Mouse (Mus musculus) heart, postnatal 36 days (tissue): Measurements from ENCODE around the gene Slc12a5. TPM values are rescaled to one million over a fixed set of nuclear protein-coding genes. Genes with fewer than 3 reads are reported as not detected.

ENCODE experiments used
- DNase-seq, 2 experiments: peaks; one replicate each; pipeline ENCODE4 v3.0.0; 2021 to 2022
- intact Hi-C: fragments of 180-260 bp; cut with DNase I; formaldehyde crosslinking; loops from one replicate; pipeline ENCODE4 v1.15.1; 2025
- total RNA-seq, 2 experiments: library from RNA; stranded (reverse); gene quantifications; 2 replicates each; pipeline ENCODE4 v1.2.3; 2021

The Slc12a5 gene
- total RNA-seq: under 1 TPM; 0.33 to 0.87 TPM

DNA sequence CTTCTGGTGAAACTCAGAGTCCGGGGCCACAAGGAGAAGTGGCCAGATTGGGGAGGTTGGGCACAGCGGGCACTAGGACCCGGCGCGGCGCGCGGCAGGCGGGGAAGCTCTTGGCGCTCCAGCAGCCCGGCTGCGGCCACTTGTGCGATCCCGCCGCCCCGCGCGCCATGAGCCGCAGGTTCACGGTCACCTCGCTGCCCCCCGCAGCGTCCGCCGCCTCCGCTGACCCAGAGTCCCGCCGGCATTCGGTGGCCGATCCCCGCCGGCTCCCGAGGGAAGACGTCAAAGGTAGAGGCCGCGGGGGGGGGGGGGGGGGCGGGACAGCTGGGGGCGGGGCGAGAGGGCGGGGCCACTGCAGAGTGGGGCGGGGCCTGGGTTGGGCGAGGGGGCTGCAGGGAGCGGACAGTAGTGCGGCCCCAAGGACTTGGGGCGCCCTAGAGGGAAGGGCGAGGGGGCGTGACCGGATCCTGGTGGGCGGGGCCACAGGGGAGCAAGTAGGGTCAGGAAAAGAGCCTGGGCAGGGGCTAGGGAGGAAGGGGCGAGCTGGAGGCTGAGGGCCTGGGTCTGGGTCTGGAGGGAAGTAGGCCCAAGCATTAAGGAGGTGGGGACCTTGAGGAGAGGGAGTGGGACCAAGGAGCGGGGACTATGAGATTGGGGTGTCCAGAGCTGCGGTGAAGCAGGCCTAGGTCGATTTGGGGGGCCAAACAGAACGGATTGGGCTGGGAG, at the start of gene Slc12a5:
Slc12a5 (plus strand) TSS at position 87 of the 726 bp plus-strand sequence.
- intact Hi-C loops: loop anchor here (2.0 to 10.0 kb wide), 3 partner anchors 72 to 524 kb away; no protein-coding TSS in a partner anchor
- peak; percentile 27 to 43 for DNase-seq

DNA sequence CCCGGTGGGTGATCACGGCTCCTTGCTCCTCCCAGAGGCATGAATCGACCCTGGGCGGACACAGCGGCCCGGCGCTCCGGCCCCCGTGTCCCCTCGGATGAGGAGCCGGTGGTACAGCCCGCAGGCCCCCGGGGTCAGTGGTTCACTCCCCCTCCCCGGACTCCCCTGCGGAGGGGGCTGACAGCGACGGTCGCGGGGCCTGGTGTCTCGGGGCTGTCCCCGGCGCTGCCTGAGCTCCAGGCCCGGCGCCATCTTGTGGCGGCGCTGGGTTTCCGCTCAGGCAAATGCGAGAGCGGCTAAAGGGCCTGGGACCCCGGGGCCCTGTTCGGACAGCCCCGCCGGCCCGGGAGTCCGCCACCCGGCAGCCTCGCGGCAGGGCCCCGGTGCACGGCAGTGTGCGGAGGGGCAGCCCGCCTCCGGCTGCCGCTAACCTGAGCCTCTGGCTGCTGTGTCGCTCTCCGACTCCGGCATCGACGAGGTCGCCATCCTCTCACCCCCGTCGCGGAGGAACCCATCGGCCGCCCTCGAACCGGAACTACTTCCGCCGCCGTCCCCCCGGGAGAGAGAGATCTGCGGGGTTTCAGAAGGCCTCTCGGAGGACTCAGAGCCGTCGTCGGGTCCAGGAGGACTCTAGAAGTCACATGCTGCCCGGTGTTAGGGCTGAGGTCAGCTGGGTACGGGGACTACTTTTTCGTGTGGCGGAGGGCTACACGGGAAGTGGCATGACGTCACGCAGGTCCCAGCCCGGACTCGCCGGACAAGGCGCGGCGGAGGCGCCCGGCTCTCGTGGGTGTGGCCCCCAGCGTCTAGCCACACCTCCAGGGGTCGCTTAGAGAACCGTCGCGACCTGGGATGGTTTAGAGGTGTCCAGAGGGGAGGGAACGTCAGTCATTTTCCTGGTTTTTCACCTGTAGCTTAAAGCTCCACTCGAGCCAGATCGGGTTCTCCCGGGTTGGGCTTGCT, 49.2 kb upstream of the Slc12a5 start, which contains the start of gene Zfp335:
Zfp335 (minus strand) TSS at position 672 of the 963 bp plus-strand sequence.
- intact Hi-C loops: loop anchor here (1.0 to 5.0 kb wide), 3 partner anchors 32 to 121 kb away; partner anchors contain the start of genes Ctsa, Ncoa5, Neurl2 and Pcif1
- DNase-seq: peak; percentile 89 to 99

DNA sequence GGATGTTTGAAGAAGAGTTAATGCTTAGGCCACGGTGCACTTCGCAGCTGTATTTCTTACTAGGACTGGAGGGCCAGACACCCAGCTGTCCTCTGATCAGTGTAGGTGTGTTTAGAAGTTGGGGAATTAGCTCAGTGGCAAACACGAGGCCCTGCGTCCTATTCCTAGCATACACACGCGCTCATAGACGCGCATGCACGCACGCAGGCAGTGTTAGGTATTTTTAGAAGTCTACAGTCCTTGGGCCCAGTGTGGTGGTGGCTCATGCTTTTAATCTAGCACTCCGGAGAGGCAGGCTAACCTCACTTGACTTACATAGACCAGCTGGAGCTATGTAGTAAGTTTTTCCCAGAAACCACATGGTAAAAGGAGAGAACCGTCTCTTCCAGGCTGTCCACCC, 48.5 kb upstream of the Slc12a5 start:
- no peak for DNase-seq
- intact Hi-C loops: loop anchor here (5.0 kb wide), 1 partner anchor 120 kb away; the partner anchor contains the start of gene Ncoa5

DNA sequence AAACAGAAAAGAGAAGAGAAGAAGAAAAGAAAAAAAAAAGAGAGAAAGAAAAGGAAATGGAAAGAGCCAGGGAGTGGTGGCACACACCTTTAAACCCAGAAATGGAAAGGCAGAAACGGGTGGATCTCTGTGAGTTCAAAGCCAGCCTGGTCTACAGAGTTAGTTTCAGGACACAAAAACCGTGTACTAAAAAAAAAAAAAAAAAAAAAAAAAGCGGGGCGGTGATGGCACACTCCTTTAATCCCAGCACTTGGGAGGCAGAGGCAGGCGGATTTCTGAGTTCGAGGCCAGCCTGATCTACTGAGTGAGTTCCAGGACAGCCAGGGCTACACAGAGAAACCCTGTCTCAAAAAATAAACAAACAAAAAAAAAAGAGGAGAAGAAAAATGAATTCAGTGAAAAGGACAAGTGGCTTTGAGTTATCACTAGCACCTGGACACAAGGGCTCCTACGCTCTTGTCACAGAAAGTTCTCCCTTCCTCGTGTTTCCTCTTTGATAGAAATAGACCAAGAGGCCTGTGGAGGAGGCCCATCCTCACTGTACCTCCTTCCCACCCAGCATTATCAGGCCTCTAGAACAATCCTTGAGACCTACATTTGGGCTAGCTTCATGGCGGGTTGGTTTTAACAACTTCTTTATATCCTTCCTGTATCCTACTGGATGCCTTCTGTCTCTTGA, 47.7 kb upstream of the Slc12a5 start:
- intact Hi-C loops: loop anchor here (5.0 kb wide), 1 partner anchor 119 kb away; the partner anchor contains the start of gene Ncoa5
- DNase-seq: no peak

DNA sequence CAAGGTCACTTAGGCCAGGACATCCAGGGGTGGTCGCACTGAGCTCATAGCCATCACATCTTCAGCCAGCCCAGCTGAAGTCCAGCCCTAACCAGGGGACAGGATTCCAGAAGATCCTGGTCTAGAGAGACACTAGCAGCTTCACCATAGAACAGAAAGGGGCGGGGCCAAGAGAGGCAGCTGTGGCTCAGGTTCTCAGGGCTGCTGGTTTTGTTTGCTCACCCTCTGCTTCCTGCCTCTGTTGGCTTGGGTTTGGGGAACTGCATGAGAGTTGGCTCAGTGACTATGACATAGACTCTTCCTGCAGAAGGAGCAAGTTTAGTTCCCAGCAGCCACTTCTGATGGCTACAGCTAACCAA, 47.2 kb upstream of the Slc12a5 start:
- peak in 1 of 2 experiments; percentile 34 for DNase-seq
- intact Hi-C loops: loop anchor here (5.0 kb wide), 1 partner anchor 119 kb away; the partner anchor contains the start of gene Ncoa5

DNA sequence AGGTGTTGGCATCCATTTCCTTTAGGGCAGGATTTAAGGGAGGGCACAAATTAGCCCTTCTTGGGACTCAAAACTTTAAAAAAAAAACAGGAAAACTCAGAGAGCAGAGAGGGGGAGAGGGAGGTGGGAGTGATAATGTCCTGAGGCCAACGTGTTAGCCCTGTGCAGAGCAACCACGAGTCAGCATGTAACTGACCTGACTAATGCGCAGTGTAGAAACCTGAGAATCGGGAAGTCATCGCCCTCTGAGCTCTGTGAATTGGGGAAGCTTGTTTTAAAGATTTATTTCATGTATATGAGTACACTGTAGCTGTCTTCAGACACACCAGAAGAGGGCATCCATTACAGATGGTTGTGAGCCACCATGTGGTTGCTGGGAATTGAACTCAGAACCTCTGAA, 43.8 kb upstream of the Slc12a5 start:
- DNase-seq: no peak
- intact Hi-C loops: no loop called here

DNA sequence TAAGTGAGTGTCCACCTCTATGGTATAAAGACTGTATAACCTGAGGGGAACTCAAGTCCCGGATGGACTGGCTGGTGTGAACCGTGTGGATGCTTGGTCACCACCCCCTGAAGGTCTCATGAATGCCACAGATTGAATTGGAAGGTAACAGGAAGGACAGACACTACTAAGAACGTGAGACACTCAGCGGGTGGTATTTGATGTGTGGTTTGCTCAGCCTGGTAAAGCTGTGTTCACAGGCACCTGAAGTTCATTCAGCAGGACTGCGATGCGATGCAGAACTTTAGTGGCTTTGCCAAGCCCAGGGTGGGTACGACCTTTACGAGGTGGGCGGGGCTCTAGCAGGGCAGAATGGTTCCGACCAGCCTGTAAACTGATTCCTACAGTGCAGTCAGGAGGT, 43.2 kb upstream of the Slc12a5 start:
- no peak for DNase-seq
- intact Hi-C loops: no loop called here

DNA sequence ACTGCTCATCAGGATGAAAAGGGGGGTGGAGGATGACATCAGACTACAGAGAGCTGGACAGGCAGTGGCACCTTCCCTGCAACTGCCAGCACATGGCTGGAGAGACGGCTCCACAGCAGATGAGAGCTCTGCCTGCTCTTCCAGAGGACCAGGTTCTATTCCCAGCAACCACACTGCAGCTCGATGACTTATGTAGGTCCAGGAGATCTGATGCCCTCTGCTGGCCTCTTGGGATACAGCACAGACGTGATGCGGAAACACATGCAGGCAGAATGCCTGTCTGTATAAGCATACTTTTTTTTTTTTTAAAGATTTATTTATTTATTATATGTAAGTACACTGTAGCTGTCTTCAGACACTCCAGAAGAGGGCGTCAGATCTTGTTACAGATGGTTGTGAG, 42.3 kb upstream of the Slc12a5 start:
- DNase-seq: no peak

DNA sequence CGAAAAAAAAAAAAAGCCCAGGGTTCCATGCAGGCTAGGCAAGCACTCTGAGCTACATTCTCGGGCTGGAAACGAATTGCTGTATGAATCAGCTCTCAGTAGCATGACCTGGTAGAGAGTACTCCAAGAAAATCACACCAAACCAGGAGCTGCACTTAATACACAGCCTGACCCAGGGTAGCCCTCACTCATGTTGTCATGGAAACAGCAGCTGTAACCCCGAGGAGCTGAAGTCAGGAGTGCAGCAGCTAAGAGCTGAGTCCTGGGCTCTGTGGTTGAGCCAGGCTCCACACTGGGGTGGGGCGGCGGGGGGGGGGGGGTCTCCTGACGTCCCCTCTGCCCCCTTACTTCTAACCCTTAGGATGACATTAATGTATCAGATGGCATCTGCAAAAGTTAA, 38.6 kb upstream of the Slc12a5 start:
- intact Hi-C loops: no loop called here

More for the DNA sequence above, 42.3 kb upstream of the Slc12a5 start:
- intact Hi-C loops: no loop called here

DNA sequence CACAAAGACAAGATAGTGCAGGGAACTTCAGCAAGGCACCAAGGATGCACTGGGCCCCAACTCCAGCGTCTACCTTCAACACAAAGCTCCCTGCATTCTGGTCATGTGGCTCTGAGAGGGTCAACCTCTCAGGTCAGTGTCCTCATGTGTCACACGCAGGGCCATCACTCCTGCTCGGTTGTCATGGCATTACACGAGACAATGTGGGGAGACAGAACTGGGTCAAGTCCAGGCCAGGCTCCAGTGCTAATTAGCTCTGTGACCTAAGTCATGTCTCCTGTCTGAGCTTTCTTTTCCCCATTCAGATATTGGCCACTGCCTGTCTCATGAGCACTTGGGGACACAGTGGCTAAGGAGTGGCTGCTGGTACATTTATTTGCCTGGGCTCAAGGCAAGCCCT, 37.3 kb upstream of the Slc12a5 start:
- intact Hi-C loops: no loop called here
- DNase-seq: no peak

More for the DNA sequence above, 38.6 kb upstream of the Slc12a5 start:
- no peak for DNase-seq

DNA sequence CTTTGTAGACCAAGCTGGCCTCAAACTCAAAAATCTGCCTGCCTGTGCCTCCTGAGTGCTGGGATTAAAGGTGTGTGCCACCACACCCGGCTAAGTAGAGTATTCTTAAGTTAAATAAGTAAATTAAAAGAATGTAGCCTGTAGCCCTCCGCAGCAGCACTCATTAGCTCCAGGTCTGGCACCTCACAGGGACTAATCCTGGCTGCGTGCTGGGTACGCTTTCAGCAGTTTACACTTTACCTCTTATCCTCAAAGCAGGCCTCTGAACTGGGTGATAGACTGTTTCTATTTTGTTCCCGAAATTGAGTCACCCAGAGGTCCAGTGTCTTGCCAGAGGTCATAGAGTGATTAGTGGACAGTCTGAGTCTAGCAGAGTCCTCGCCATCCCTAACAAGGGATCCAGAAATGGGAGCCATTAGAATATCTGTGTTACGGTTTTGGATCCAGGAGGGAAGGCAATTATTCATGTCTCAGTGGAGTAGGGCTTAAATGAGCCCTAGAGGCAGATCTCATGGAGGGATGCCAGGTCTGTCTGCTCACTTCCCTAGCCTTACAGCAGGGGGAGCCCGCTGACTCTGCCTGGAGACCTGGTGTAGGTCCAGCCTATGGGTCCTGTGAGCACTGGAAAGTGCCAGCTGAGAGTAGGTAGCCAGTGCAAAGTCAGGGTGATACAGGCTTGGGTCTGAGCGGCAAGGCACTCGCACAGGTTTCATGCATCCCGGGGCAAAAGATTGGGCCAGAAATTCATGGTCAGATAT, 36.3 kb upstream of the Slc12a5 start:
- intact Hi-C loops: loop anchor here (2.0 kb wide), 1 partner anchor 29 kb away; no protein-coding TSS in a partner anchor
- DNase-seq: peak; percentile 92

DNA sequence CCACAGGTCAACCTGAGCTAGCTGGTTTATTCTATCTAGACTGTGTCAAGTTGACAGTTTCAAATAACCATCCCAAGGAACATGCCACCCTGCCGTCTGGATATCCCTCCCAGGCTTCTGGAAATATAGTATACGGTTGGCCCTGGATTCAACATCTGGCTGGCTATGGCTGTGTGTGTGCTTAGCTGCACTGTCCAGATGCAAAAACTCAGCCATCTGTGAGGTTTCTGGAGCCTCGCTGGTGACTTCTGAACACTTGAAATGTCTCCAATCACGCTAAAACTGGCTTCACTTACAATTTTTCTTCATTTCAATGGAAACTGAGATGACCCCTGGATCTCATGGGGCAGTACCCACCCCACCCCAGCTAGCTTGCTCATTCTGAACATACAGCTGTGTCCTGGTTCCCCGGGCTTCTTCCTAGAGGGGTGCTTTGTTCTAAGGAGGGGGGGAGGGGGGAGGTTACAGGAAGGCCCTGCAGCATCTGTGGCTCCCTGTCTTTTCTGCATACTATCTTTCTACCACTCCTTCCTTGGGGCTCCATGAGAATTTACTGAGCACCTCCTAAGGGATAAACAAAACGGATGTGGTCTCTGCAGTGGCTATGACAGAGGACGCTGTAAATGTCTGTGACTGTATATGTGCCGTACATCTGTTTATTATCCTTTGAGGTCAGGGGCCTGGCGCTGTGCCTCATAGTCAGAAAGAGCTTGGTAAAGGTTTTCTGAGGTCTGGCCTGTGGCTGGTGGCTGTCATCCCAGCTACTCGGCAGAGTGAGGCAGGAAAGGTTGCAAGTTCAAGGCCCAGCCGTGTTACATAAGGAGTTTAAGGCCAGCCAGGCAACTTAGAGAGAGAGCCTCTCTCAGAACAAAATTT, 29.7 kb upstream of the Slc12a5 start:
- intact Hi-C loops: no loop called here
- DNase-seq: no peak

DNA sequence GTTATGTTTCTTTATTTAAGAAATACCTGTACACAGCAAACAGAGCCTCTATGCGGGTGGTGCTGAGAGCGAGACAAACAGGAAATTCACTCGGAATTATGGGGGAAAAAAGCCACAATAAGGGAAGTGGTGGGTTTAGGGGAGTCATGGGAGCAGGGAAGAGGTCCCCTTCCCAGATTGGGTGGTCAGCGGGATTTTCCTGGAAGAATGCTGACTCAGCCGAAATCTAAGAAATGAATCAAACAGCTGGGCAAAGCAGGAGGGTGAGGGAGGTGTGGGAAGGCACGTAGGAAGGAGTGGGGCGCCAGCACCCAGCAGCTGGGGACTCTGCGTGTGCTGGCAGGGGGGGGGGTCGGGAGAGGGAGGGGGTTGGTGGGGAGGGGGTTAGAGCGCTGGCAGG, 27.1 kb upstream of the Slc12a5 start:
- no peak for DNase-seq
- intact Hi-C loops: no loop called here

DNA sequence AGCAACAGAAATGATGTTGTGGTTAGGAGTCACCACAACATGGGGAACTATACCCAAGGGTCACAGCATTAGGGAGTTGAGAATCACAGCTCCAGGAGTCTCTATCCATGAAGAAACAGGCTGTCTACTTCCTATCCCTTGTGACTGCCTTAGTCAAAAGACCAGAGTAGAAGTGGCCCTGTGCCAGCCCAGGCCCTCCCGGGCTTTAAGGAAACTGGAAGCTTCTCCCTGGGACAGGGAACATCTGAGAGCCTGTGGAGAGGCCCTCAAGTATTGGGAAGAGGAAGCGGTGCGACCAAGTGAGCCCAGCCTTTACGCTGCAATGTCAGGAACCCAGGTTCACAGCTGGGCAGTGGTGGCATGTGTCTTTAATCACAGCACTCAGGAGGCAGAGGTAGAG, 24.6 kb upstream of the Slc12a5 start:
- no peak for DNase-seq

DNA sequence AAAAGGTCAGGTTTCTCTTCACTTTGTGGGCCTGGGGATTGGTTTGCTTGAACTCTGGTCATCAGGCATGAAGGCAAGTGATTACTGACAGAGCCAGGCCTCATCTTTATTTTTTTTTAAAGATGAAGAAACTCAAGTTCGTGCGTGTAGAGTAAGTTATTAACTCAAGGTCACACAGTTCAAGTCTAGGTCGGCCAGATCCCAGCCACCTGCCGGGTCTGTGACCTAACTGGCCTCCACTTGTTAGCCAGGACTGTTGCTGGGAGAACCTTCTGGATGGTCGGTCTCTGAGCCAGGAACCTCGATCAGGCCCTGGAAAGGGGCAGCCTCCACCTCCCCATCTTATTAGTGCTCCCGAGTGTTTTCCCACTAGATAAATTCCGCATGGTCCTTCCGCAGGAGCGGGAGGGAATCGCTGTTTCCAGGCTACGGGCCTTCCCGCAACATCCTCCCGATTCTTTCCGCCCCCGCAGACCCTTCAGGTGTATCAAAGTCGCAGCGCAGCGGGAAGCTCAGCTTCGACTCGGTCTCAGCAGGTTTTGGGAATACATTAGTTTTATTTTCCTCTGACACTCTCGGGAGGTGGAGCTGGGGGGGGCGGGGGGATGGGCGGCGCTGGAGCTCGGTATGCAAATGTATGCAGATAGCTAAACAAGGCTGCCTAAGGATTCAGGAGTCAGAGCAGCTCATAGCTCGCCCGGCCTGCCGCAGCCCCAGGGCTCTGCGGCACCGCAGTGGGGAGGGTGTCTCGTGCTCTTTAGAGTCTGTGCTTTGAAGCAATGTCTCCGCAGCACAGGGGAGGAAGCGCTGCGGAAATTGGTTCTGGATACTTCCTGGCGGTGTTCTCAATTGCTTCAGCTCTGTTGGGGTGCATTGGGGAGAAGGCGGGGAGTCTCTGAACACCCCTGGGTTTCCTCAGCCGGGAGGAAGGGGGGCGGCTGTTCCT, 22.2 kb upstream of the Slc12a5 start:
- peak; percentile 40 to 45 for DNase-seq
- intact Hi-C loops: no loop called here

More for the DNA sequence above, 24.6 kb upstream of the Slc12a5 start:
- intact Hi-C loops: no loop called here

DNA sequence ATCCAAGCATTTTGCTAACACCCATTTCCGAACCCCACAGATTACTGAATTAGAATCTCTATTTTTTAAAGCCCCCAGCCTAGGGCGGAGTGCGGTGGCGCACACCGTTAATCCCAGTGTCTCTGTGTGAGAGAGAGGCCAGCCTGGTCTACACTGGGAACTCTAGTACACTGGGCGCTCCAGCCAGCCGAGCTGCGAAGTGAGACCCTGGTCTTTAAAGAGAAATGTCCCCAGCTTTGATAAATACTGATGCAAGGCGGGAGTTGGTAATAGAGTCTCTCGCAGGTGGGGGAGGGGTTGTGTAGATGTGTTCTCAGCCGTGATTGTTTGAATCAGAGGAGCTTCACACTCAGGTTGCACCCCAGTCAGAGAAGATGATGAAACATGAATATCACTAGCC, 21.5 kb upstream of the Slc12a5 start:
- intact Hi-C loops: no loop called here

DNA sequence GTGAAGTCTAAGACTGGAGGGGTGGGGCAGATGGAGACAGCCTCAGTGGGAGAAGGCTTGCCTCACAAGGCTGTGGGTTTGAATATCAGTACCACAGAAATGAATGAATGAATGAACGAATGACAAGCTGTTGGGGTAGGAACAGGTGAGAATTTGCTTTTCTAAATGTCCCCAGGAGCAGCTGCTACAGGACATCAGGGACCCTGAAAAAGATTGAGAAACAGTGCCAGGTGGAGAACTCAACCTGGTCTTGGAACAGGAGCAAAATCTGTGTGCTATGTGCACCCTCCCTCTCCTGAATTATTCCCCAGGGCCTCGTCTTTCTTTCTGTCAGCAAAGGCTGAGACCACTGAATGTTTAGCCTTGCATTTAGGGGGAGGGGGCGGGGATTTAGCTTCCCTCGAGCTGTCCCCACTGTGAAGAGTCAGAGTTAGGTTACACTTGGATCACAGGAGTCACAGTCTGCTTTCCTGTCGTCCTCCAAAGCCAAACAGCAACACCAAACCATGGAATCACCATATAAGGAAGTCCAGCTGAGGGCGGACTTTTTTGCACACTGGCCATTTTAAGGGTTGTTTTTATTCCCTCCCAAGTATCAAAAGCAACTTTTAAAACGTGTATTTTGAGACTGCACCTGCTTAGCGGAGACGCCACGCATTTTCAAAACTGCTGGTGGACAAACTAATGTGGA, 20.3 kb upstream of the Slc12a5 start, which contains the start of gene Mmp9:
Mmp9 (plus strand) TSS at position 641 of the 691 bp plus-strand sequence.
- intact Hi-C loops: no loop called here
- no peak for DNase-seq

More for the DNA sequence above, 21.5 kb upstream of the Slc12a5 start:
- DNase-seq: no peak
